Mouse (Mus musculus) heart, postnatal 25 days (tissue): ENCODE data around the gene Zbtb7b. TPM values are rescaled to one million over a fixed set of nuclear protein-coding genes. Genes with fewer than 3 reads are reported as not detected.

Experiments
- DNase-seq: peaks from one replicate; pipeline ENCODE4 v3.0.0; 2022; ENCODE audit warnings: low spot score
- intact Hi-C: fragments of 180-260 bp; cut with DNase I; formaldehyde crosslinking; loops from one replicate; pipeline ENCODE4 v1.15.1; 2025
- total RNA-seq, 2 experiments: library from RNA; stranded (reverse); gene quantifications; 2 replicates each; pipeline ENCODE4 v1.2.3; 2021

Zbtb7b gene
- total RNA-seq, 2 experiments from 2014 or later, result 20.6 to 25.1 TPM

- intact Hi-C loops, result no loop called here
- DNase-seq, result peak; percentile 60
Measured at GRCm38 (mm10) chr3:89391663-89392511, 2.7 kb downstream of the Zbtb7b start.

DNA sequence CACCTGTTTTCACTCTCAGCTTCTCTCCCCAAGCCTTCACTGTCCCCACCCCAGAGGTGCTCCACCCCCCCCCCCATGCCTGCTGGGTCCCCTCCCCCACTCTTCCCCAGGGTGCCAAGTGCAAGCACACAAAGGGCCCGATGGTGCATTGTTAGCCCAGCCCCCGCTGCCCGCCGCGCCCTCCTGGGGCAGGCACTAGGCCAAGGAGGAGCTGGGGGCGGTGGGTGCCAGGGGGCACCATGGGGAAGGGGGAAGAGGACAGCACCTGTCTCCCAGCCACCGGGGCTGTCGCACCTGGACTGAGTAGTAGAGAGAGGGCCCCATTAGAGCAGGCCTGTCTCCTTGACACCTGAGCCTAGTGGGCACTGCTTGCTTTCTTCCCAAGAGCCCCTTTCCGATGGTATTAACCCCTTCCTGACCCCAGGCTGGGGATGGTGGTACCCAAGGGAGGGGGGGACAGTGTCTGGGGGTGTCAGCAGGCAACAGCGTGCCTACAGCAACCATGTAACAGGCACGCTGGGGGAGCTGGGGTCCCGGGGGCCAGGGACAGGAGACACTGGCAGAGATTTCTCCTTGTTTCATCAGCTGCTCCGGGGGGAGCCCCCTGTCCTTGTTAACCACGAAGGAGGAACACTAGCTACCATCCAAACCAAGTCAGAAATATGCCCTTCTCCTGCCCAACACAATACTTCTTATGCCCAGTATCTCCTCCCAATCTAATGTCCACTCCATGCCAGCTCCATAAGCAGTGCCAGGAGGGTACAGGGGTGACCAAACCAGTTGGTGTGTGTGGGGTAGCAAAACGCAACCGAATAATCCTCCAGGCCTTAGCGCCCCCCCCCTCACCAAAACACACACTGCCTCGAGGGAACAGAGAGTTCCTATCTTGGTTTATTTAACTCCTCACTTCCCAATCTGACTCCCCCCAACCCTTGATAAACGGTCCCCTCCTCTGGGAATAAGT, 3.6 kb downstream of the Zbtb7b start:
- intact Hi-C loops, result no loop called here
- no peak for DNase-seq

GRCm38 (mm10) chr3:89390111-89390515, 4.5 kb downstream of the Zbtb7b start:
- no peak for DNase-seq
- intact Hi-C loops, result no loop called here

GRCm38 (mm10) chr3:89388901-89389740, 5.5 kb downstream of the Zbtb7b start:
- no peak for DNase-seq
- intact Hi-C loops, result no loop called here

GRCm38 (mm10) chr3:89388134-89388881, 6.3 kb downstream of the Zbtb7b start:
- DNase-seq, result no peak

GRCm38 (mm10) chr3:89387632-89388031, 6.9 kb downstream of the Zbtb7b start:
- DNase-seq, result no peak
- intact Hi-C loops, result no loop called here

More at GRCm38 (mm10) chr3:89388134-89388881, 6.3 kb downstream of the Zbtb7b start:
- intact Hi-C loops, result no loop called here

DNA sequence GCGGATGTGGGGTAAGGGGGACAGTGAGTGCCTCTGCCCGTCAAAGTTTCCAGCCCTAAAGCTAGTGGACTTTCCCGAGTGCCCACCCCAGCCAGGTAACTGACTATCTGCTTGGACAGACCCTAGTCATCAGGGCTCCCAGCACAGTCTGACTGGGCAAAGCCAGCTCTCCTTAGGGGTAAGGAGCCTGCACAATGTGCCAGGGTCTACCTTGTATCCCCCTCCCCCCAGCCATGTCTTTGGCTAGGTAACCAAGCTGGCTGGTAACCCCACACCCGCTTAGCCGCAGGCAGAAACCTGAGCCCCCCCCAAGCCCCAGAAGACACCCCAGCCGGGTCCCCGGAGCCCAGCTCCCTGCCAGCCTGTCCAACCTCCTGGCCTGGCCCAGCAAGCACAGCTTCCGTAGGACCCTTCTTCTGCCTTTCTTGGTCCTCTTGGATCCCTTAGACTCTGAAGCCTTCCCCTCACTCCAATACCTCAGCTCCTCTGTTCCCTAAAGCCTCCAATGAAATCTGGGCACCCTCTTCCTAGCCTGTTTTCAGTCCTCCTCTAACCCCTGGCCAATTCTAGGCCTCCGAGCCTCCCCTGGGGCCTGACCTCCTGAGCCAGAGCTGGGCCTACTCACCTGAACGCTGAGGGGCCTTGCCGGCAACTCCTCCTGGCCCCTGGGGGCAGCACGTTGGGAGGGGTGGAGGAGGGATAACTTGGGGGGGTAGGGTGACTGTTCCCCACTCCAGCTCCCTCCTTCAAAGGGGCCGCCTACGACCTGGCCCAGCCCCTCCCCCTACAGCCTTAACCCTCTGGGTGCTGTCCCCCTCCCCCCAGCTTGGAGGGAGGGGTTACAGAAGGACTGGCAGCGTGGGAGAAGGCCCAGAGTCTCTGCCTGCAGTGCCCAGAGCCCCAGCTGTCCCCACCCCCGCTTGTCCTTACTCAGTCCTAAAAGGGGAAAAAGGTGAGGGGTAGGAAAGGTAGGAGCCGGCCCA, 7.8 kb downstream of the Zbtb7b start:
- intact Hi-C loops, result no loop called here
- DNase-seq, result no peak

GRCm38 (mm10) chr3:89385451-89385850, 9.1 kb downstream of the Zbtb7b start:
- no peak for DNase-seq
- intact Hi-C loops, result no loop called here

- intact Hi-C loops, result no loop called here
Measured at GRCm38 (mm10) chr3:89384331-89385076, 10.1 kb downstream of the Zbtb7b start.

GRCm38 (mm10) chr3:89383651-89384255, 10.8 kb downstream of the Zbtb7b start:
- intact Hi-C loops, result no loop called here
- DNase-seq, result no peak

More at GRCm38 (mm10) chr3:89384331-89385076, 10.1 kb downstream of the Zbtb7b start:
- DNase-seq, result no peak

DNA sequence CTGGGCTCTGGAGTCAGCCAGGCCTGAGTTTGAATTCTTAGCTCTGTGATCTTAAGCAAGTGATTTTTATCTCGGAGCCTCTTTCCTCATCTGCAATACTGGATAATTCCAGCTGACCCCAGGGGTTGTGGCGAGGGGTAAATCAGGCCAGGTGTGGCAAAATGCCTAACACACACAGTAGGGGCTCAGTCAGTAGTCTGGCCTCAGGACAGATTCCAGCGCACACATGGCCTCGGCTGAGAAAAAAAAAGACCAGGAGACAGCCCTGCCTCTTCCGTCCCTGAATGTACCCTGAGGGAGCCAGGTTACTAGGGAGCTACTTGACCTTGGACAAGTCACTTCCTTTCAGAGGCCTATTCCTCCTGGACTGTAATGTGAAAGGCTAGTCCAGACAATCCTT, 11.6 kb downstream of the Zbtb7b start:
- no peak for DNase-seq
- intact Hi-C loops, result no loop called here

DNA sequence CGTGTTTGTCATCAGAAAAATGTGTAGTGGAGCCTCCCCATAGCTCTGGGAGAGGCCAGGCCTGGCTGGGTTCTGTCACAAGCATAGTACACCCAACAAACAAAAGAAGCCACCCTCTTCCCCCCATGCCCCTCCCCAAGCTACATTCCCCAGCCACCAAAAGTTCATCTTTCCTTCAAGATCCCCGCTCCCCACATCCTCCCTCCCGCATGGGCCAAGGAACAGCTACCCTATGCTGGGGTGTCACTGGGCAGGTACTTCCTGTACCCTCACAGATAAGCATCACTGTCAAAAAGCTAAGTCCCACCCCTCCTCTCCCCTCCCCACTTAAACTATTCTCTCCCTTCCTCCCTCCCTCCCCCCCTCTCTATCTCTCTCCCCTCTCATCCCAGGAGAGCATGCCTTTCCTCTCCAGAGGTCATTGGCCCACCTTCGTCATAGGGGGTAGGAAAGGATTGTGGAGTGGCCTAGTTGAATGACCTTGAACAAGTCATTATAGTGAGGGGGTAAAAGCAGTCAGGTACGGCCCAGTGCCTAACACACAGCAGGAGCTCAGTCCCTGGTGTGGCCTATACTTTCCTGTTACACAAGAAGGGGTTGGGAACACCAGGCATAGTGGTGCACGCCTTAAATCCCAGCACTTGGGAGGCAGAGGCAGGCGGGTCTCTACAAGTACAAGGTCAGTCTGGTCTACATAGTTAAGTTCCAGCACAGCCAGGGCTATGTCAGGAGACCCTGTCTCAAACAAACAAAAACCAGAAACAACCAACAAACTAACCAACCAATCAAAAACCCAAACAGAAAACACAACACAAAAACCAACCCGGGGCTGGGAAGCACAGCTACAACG, 12.3 kb downstream of the Zbtb7b start:
- DNase-seq, result no peak
- intact Hi-C loops, result no loop called here

DNA sequence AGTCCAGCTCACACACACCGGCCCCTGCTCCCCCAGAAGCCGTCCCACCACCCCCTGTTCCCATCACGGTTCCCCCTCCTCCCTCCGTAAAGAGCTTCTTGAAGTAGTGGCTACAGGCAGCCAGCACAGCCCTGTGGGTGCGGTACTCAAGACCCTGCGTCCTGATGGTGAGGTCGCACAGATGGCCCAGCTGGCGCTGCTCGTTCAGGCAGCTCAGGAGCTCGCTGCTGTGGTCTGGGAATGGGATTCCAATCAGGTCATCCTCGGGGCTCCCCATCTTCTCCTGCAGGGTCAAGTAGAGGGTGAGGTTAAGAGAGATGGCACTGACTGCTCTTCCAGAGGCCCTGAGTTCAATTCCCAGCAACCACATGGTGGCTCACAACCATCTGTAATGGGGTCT, 13.3 kb downstream of the Zbtb7b start:
- intact Hi-C loops, result no loop called here
- no peak for DNase-seq

- intact Hi-C loops, result no loop called here
- DNase-seq, result no peak
Measured at GRCm38 (mm10) chr3:89380711-89381110, 13.9 kb downstream of the Zbtb7b start.

- DNase-seq, result no peak
- intact Hi-C loops, result no loop called here
Measured at GRCm38 (mm10) chr3:89380291-89380690, 14.3 kb downstream of the Zbtb7b start.
